Mouse (Mus musculus): ENCODE results near the gene Flvcr2.

DNA sequence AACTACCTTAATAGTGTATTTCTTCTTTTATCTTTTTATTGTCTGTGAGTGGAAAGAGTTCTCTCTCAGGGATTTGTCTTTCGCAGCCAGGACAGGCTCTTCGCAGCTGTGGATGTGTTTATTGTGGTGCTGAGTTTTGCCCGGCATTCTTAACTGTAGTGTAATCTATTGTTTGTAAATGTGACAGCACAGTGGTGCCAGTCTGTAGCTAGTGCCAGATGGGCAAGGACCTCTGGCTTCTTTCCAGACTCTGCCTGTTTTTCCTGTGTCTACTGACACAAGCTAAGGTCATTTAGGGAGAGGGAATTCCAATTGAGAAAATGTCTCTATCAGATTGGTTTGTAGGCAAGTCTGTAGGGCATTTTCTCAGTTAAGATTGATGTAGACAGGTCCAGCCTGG is 84.4 kb downstream of the Flvcr2 start:
- TF ChIP-seq CTCF (IDR thresholded peaks at IDR 0.05) (no peak), EP300 (IDR thresholded peaks at IDR 0.05) (no peak)

Data from lung, postnatal 0 days (tissue).